In genomic region chr7:75717349-75717748, GRCm38 (mm10) we compare ENCODE assay signal across 16 mouse cellular contexts.
"Had no signal": no experiment of that assay in that cellular context is flagged by ENCODE, and none has a peak within 500 bp of the region (broad histone marks: within the 10 kb centered on the region; RNA-seq: fewer than 3 reads in every experiment).

No protein-coding gene starts in this region.

- ATAC-seq: midbrain, embryonic 15.5 days had no signal

- DNase-seq: kidney, postnatal 10 days; kidney, postnatal 36 days; layer of hippocampus, postnatal 36 days; liver, embryonic 13.5 days; lung, adult 2 months; lung, postnatal 14 days; right cerebral cortex, postnatal 25 days; spleen, adult 18-20 months; thymus, postnatal 25 days had no signal

- H3K27ac ChIP-seq: left cerebral cortex, adult 2 months; liver, embryonic 13.5 days; macrophage; midbrain, embryonic 12.5 days; midbrain, embryonic 15.5 days; neural tube, embryonic 12.5 days; neural tube, embryonic 15.5 days; stomach, embryonic 15.5 days had no signal

- H3K9ac ChIP-seq: liver, embryonic 13.5 days; midbrain, embryonic 12.5 days; midbrain, embryonic 15.5 days; neural tube, embryonic 12.5 days; neural tube, embryonic 15.5 days; stomach, embryonic 15.5 days had no signal

- H3K4me3 ChIP-seq: left cerebral cortex, adult 2 months; liver, embryonic 13.5 days; midbrain, embryonic 12.5 days; midbrain, embryonic 15.5 days; neural tube, embryonic 12.5 days; neural tube, embryonic 15.5 days; stomach, embryonic 15.5 days had no signal

- H3K4me1 ChIP-seq: midbrain, embryonic 12.5 days; midbrain, embryonic 15.5 days; neural tube, embryonic 12.5 days; stomach, embryonic 15.5 days had no signal

- H3K9me3 ChIP-seq: liver, embryonic 13.5 days; midbrain, embryonic 12.5 days; midbrain, embryonic 15.5 days; neural tube, embryonic 12.5 days; neural tube, embryonic 15.5 days; stomach, embryonic 15.5 days had no signal

- H3K27me3 ChIP-seq: liver, embryonic 13.5 days; midbrain, embryonic 12.5 days; midbrain, embryonic 15.5 days; neural tube, embryonic 12.5 days; neural tube, embryonic 15.5 days; stomach, embryonic 15.5 days had no signal

- H3K4me2 ChIP-seq: liver, embryonic 13.5 days; midbrain, embryonic 12.5 days; midbrain, embryonic 15.5 days; neural tube, embryonic 12.5 days; neural tube, embryonic 15.5 days; stomach, embryonic 15.5 days had no signal

- H3K36me3 ChIP-seq: midbrain, embryonic 12.5 days; midbrain, embryonic 15.5 days; neural tube, embryonic 12.5 days; neural tube, embryonic 15.5 days; stomach, embryonic 15.5 days had no signal
